Mouse (Mus musculus): ENCODE results near the gene Dcst1.

DNA sequence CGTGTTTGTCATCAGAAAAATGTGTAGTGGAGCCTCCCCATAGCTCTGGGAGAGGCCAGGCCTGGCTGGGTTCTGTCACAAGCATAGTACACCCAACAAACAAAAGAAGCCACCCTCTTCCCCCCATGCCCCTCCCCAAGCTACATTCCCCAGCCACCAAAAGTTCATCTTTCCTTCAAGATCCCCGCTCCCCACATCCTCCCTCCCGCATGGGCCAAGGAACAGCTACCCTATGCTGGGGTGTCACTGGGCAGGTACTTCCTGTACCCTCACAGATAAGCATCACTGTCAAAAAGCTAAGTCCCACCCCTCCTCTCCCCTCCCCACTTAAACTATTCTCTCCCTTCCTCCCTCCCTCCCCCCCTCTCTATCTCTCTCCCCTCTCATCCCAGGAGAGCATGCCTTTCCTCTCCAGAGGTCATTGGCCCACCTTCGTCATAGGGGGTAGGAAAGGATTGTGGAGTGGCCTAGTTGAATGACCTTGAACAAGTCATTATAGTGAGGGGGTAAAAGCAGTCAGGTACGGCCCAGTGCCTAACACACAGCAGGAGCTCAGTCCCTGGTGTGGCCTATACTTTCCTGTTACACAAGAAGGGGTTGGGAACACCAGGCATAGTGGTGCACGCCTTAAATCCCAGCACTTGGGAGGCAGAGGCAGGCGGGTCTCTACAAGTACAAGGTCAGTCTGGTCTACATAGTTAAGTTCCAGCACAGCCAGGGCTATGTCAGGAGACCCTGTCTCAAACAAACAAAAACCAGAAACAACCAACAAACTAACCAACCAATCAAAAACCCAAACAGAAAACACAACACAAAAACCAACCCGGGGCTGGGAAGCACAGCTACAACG lies 17.2 kb upstream of the Dcst1 start:
- TF ChIP-seq GATA1 (IDR thresholded peaks at IDR 0.05; ENCODE audit: low read length) (no peak), TAL1 (IDR thresholded peaks at IDR 0.05; ENCODE audit: low read length) (no peak)
